ENCODE assay signal across 22 mouse cellular contexts in genomic region chr11:31503239-31503916, GRCm38 (mm10).
"Had no signal": no experiment of that assay in that cellular context is flagged by ENCODE, and none has a peak within 500 bp of the region (broad histone marks: within the 10 kb centered on the region; RNA-seq: fewer than 3 reads in every experiment).

No protein-coding gene starts in this region.

- H3K9me3 ChIP-seq: hindbrain, embryonic 13.5 days; hindbrain, embryonic 15.5 days; intestine, embryonic 15.5 days; limb, embryonic 10.5 days; limb, embryonic 12.5 days; liver, embryonic 13.5 days; liver, embryonic 15.5 days had no signal

- H3K36me3 ChIP-seq: hindbrain, embryonic 13.5 days; hindbrain, embryonic 15.5 days; intestine, embryonic 15.5 days; limb, embryonic 10.5 days; limb, embryonic 12.5 days; liver, embryonic 13.5 days; liver, embryonic 15.5 days had no signal

- DNase-seq: forebrain, postnatal 0 days; gastrocnemius, postnatal 14 days; gastrocnemius, postnatal 36 days; heart, adult 2 months; heart, postnatal 10 days; heart, postnatal 36 days; kidney, postnatal 14 days; kidney, postnatal 4 days; liver; liver, embryonic 13.5 days had no signal

- H3K9ac ChIP-seq: forebrain, postnatal 0 days; hindbrain, embryonic 13.5 days; hindbrain, embryonic 15.5 days; intestine, embryonic 15.5 days; limb, embryonic 12.5 days; liver, embryonic 13.5 days; liver, embryonic 15.5 days had no signal

- ATAC-seq: forebrain, postnatal 0 days; hindbrain, postnatal 0 days; intestine, embryonic 15.5 days; intestine, postnatal 0 days had no signal

- H3K27me3 ChIP-seq: hindbrain, embryonic 13.5 days; hindbrain, embryonic 15.5 days; intestine, embryonic 15.5 days; limb, embryonic 12.5 days; liver, embryonic 13.5 days; liver, embryonic 15.5 days had no signal

- H3K4me3 ChIP-seq: heart, adult 2 months; hindbrain, embryonic 13.5 days; hindbrain, embryonic 15.5 days; intestine, embryonic 15.5 days; layer of hippocampus, adult 2 months; left cerebral cortex, adult 2 months; limb, embryonic 10.5 days; limb, embryonic 12.5 days; liver, embryonic 13.5 days; liver, embryonic 15.5 days had no signal

- H3K4me2 ChIP-seq: heart, embryonic 11.5 days; hindbrain, embryonic 13.5 days; hindbrain, embryonic 15.5 days; intestine, embryonic 15.5 days; limb, embryonic 12.5 days; liver, embryonic 11.5 days; liver, embryonic 13.5 days; liver, embryonic 15.5 days had no signal

- H3K4me1 ChIP-seq: hindbrain, embryonic 13.5 days; hindbrain, embryonic 15.5 days; intestine, embryonic 15.5 days; limb, embryonic 10.5 days; limb, embryonic 12.5 days; liver, embryonic 13.5 days; liver, embryonic 15.5 days had no signal

- H3K27ac ChIP-seq: heart, adult 2 months; hindbrain, embryonic 13.5 days; hindbrain, embryonic 15.5 days; hindbrain, postnatal 0 days; intestine, embryonic 15.5 days; layer of hippocampus, adult 2 months; left cerebral cortex, adult 2 months; limb, embryonic 10.5 days; limb, embryonic 12.5 days; liver, embryonic 13.5 days; liver, embryonic 15.5 days had no signal
